ENCODE assay signal across 8 mouse cellular contexts in genomic region chr3:142310446-142310845, GRCm38 (mm10).
A peak's percentile ranks its signal among the peaks of the same experiment; 100 is the strongest.
DNase-seq lines count a peak whose midpoint lies in the region; ATAC-seq and TF ChIP-seq lines count a peak whose summit lies in the region.
"Had no signal": no experiment of that assay in that cellular context is flagged by ENCODE, and none has a peak within 500 bp of the region (broad histone marks: within the 10 kb centered on the region; RNA-seq: fewer than 3 reads in every experiment).

No protein-coding gene starts in this region.

- H3K4me1 ChIP-seq in cortical plate, adult 2 months (ENCODE audit: control insufficient read depth, insufficient read depth, low read length): peaks cover 2% of the 10 kb centered on the region; the same call in 1 of the 2 replicates
- H3K4me1 ChIP-seq in forebrain, embryonic 16.5 days (replicated peaks; ENCODE audit: control insufficient read depth, insufficient read depth, low read length): 0 out of 2 replicates have a peak, but pooled peaks cover 3% of the 10 kb centered on the region
- H3K4me1 ChIP-seq in neural tube, embryonic 15.5 days: peaks cover 11% of the 10 kb centered on the region
- H3K4me1 ChIP-seq: limb, embryonic 13.5 days had no signal

- H3K4me2 ChIP-seq in forebrain, embryonic 16.5 days (ENCODE audit: low read length): no peak overlapping the region
- peak overlapping the region; percentile 17; the same call in 1 of the 2 replicates for H3K4me2 ChIP-seq in neural tube, embryonic 15.5 days
- H3K4me2 ChIP-seq: limb, embryonic 13.5 days had no signal

- H3K27me3 ChIP-seq in forebrain, embryonic 16.5 days (replicated peaks; ENCODE audit: control insufficient read depth, insufficient read depth, low read length): no peaks in the 10 kb centered on the region
- H3K27me3 ChIP-seq in neural tube, embryonic 15.5 days (replicated peaks): no peaks in the 10 kb centered on the region
- H3K27me3 ChIP-seq: limb, embryonic 13.5 days had no signal

- intact Hi-C loops in left cerebral cortex, postnatal 14 days (cut with DNase I): loop anchor here (5.0 kb wide), 1 partner anchor 82 kb away; no protein-coding TSS in a partner anchor
- intact Hi-C loops in left cerebral cortex, postnatal 36 days (cut with DNase I): loop anchor here (5.0 kb wide), 1 partner anchor 82 kb away; no protein-coding TSS in a partner anchor

- H3K9me3 ChIP-seq in forebrain, embryonic 16.5 days (ENCODE audit: control insufficient read depth, low read length): no peaks in the 10 kb centered on the region
- H3K9me3 ChIP-seq in neural tube, embryonic 15.5 days (replicated peaks): no peaks in the 10 kb centered on the region
- H3K9me3 ChIP-seq: limb, embryonic 13.5 days had no signal

- no peak overlapping the region for H3K4me3 ChIP-seq in cortical plate, adult 2 months (ENCODE audit: insufficient read depth, low read length)
- no peak overlapping the region for H3K4me3 ChIP-seq in forebrain, embryonic 16.5 days (replicated peaks; ENCODE audit: low read length)
- H3K4me3 ChIP-seq in neural tube, embryonic 15.5 days (replicated peaks): no peak overlapping the region
- H3K4me3 ChIP-seq: limb, embryonic 13.5 days had no signal

- TF ChIP-seq CTCF in cortical plate, adult 2 months (IDR thresholded peaks at IDR 0.05; ENCODE audit: extremely low read depth, insufficient read depth, low read length): no peak

- no peaks in the 10 kb centered on the region for H3K36me3 ChIP-seq in forebrain, embryonic 16.5 days (ENCODE audit: control insufficient read depth, insufficient read depth)
- no peaks in the 10 kb centered on the region for H3K36me3 ChIP-seq in neural tube, embryonic 15.5 days
- H3K36me3 ChIP-seq: limb, embryonic 13.5 days had no signal

- DNase-seq in left cerebral cortex, postnatal 14 days (ENCODE audit: low spot score in 2 of 2): peak; percentile 8 to 20
- DNase-seq in left cerebral cortex, postnatal 36 days (ENCODE audit: low spot score in 2 of 2): no peak
- DNase-seq in kidney, adult 18-20 months: no peak

- no peak for TF ChIP-seq POLR2A in cortical plate, adult 2 months (IDR thresholded peaks at IDR 0.05; ENCODE audit: extremely low read depth, insufficient read depth, low read length)

- ATAC-seq in forebrain, embryonic 16.5 days: peak; percentile 93
- peak; percentile 88 for ATAC-seq in neural tube, embryonic 15.5 days (ENCODE audit: low FRiP score)
- no peak for ATAC-seq in megakaryocyte progenitor cell, adult 5-6 weeks (replicated peaks; ENCODE audit: poor library complexity)

- H3K27ac ChIP-seq in cortical plate, adult 2 months (ENCODE audit: insufficient read depth, low read length): peak overlapping the region; percentile 65; the same call in 1 of the 2 replicates
- no peak overlapping the region for H3K27ac ChIP-seq in forebrain, embryonic 16.5 days (ENCODE audit: low read length)
- 0 out of 2 replicates have a peak overlapping the region, but pooled peaks have one; percentile 23 for H3K27ac ChIP-seq in neural tube, embryonic 15.5 days (replicated peaks)
- H3K27ac ChIP-seq: limb, embryonic 13.5 days had no signal

- no peak overlapping the region for H3K9ac ChIP-seq in forebrain, embryonic 16.5 days (replicated peaks; ENCODE audit: low read depth, low read length)
- no peak overlapping the region for H3K9ac ChIP-seq in neural tube, embryonic 15.5 days (replicated peaks)
- H3K9ac ChIP-seq: limb, embryonic 13.5 days had no signal

- 6% methylated on average over 2 of the region's 2 CpGs for WGBS in forebrain, embryonic 16.5 days
- WGBS in neural tube, embryonic 15.5 days: 13% methylated on average over 2 of the region's 2 CpGs

Comparison
In these comparisons a context has a peak if more than half of its experiments do, and no peak if none do; other contexts are left out.
1. DNase-seq: peak in left cerebral cortex, postnatal 14 days (2 of 2); none in left cerebral cortex, postnatal 36 days (0 of 2) and kidney, adult 18-20 months (single experiment).